In genomic region chr2:164425401-164425800, GRCm38 (mm10) we compare ENCODE assay signal across 27 mouse cellular contexts. TPM values are rescaled to one million over a fixed set of nuclear protein-coding genes. Genes with fewer than 3 reads are reported as not detected.
DNase-seq lines count a peak whose midpoint lies in the region; ATAC-seq and TF ChIP-seq lines count a peak whose summit lies in the region.
"Had no signal": no experiment of that assay in that cellular context is flagged by ENCODE, and none has a peak within 500 bp of the region (broad histone marks: within the 10 kb centered on the region; RNA-seq: fewer than 3 reads in every experiment).

No protein-coding gene starts in this region.

- no peaks in the 10 kb centered on the region for H3K79me2 ChIP-seq in liver, adult 2 months (ENCODE audit: control insufficient read depth, insufficient read depth, low read length)

- DNase-seq in cerebellum, postnatal 14 days: peak; percentile 66 to 74
- no peak for DNase-seq in cerebellum, adult 2 months
- DNase-seq in hindbrain, postnatal 0 days (ENCODE audit: low spot score): peak; percentile 27
- DNase-seq in liver, adult 2 months (ENCODE audit: extremely low read depth, low read depth, low spot score): peak; percentile 62
- DNase-seq in liver (no peak), MN1 (ENCODE audit: low spot score) (no peak)
- DNase-seq: adrenal gland, postnatal 25 days; cerebellum, adult 11 months; embryo, embryonic 11 days; layer of hippocampus, postnatal 36 days; lung, embryonic 14.5 days; thymus, adult 18-20 months; thymus, postnatal 36 days had no signal

- no peak for TF ChIP-seq POLR2A in cerebellum, adult 2 months (IDR thresholded peaks at IDR 0.05; ENCODE audit: borderline replicate concordance, insufficient read depth, low read length)
- TF ChIP-seq POLR2A in liver, adult 2 months (IDR thresholded peaks at IDR 0.05; ENCODE audit: extremely low read depth, insufficient read depth, low read length): no peak

- no peaks in the 10 kb centered on the region for H3K27me3 ChIP-seq in cerebellum, adult 2 months (ENCODE audit: control insufficient read depth, insufficient read depth, low read length)
- H3K27me3 ChIP-seq in hindbrain, postnatal 0 days (ENCODE audit: insufficient read depth, low read length): no peaks in the 10 kb centered on the region
- H3K27me3 ChIP-seq in hindbrain, embryonic 13.5 days: peaks cover 6% of the 10 kb centered on the region; the same call in 1 of the 2 replicates
- no peaks in the 10 kb centered on the region for H3K27me3 ChIP-seq in liver, adult 2 months (ENCODE audit: control insufficient read depth, insufficient read depth, low read length)
- H3K27me3 ChIP-seq: embryonic facial prominence, embryonic 13.5 days; forebrain, embryonic 15.5 days; midbrain, embryonic 13.5 days had no signal

- H3K27ac ChIP-seq in cerebellum, adult 2 months (ENCODE audit: insufficient read depth, low read length): no peak overlapping the region
- H3K27ac ChIP-seq in hindbrain, postnatal 0 days: no peak overlapping the region
- no peak overlapping the region for H3K27ac ChIP-seq in hindbrain, embryonic 13.5 days
- no peak overlapping the region; the same call in 1 of the 2 replicates for H3K27ac ChIP-seq in liver, adult 2 months (replicated peaks; ENCODE audit: insufficient read depth, low read depth, low read length)
- H3K27ac ChIP-seq: embryonic facial prominence, embryonic 13.5 days; forebrain, embryonic 15.5 days; heart, embryonic 10.5 days; hindbrain, embryonic 10.5 days; limb, embryonic 13.5 days; liver, embryonic 14.5 days; midbrain, embryonic 13.5 days had no signal

- H3K4me2 ChIP-seq in hindbrain, postnatal 0 days (ENCODE audit: low read depth, low read length): no peak overlapping the region
- no peak overlapping the region for H3K4me2 ChIP-seq in hindbrain, embryonic 13.5 days
- H3K4me2 ChIP-seq: embryonic facial prominence, embryonic 13.5 days; forebrain, embryonic 15.5 days; limb, embryonic 13.5 days; lung, embryonic 14.5 days; midbrain, embryonic 13.5 days had no signal

- 24% methylated on average over 5 of the region's 5 CpGs for WGBS in cerebellum, adult 2 months
- WGBS in hindbrain, postnatal 0 days: 68% methylated on average over 5 of the region's 5 CpGs
- WGBS in hindbrain, embryonic 13.5 days: 89% methylated on average over 5 of the region's 5 CpGs
- WGBS in liver, adult 2 months: 56% methylated on average over 5 of the region's 5 CpGs

- TF ChIP-seq CTCF in cerebellum, adult 2 months (IDR thresholded peaks at IDR 0.05; ENCODE audit: borderline replicate concordance, insufficient read depth, low read depth, low read length): no peak
- TF ChIP-seq CTCF in hindbrain, postnatal 0 days (IDR thresholded peaks at IDR 0.05; ENCODE audit: low read depth): no peak
- no peak for TF ChIP-seq CTCF in liver, adult 2 months (IDR thresholded peaks at IDR 0.05; ENCODE audit: low read depth, low read length)

- H3K4me3 ChIP-seq in cerebellum, adult 2 months (replicated peaks; ENCODE audit: insufficient read depth, low read depth, low read length): no peak overlapping the region
- no peak overlapping the region for H3K4me3 ChIP-seq in hindbrain, postnatal 0 days (ENCODE audit: low read length)
- H3K4me3 ChIP-seq in hindbrain, embryonic 13.5 days: no peak overlapping the region
- H3K4me3 ChIP-seq in liver, adult 2 months (ENCODE audit: insufficient read depth, low read depth, low read length): no peak overlapping the region
- H3K4me3 ChIP-seq: embryonic facial prominence, embryonic 13.5 days; erythroblast, embryonic 14.5 days; forebrain, embryonic 15.5 days; hindbrain, embryonic 10.5 days; limb, embryonic 13.5 days; midbrain, embryonic 13.5 days had no signal

- no peak overlapping the region for H3K9ac ChIP-seq in hindbrain, postnatal 0 days (replicated peaks; ENCODE audit: low read length)
- no peak overlapping the region for H3K9ac ChIP-seq in hindbrain, embryonic 13.5 days
- H3K9ac ChIP-seq in liver, adult 2 months (ENCODE audit: low read depth, low read length): no peak overlapping the region
- H3K9ac ChIP-seq: embryonic facial prominence, embryonic 13.5 days; forebrain, embryonic 15.5 days; limb, embryonic 13.5 days; liver, embryonic 14.5 days; lung, embryonic 14.5 days; midbrain, embryonic 13.5 days had no signal

- H3K4me1 ChIP-seq in cerebellum, adult 2 months (ENCODE audit: control insufficient read depth, insufficient read depth, low read length): no peaks in the 10 kb centered on the region
- no peaks in the 10 kb centered on the region for H3K4me1 ChIP-seq in hindbrain, postnatal 0 days (ENCODE audit: insufficient read depth, low read length)
- H3K4me1 ChIP-seq in hindbrain, embryonic 13.5 days (replicated peaks): no peaks in the 10 kb centered on the region
- peaks cover 58% of the 10 kb centered on the region for H3K4me1 ChIP-seq in liver, adult 2 months (ENCODE audit: control insufficient read depth, insufficient read depth, low read length)
- H3K4me1 ChIP-seq: forebrain, embryonic 15.5 days; midbrain, embryonic 13.5 days had no signal

- no peaks in the 10 kb centered on the region for H3K36me3 ChIP-seq in hindbrain, postnatal 0 days (ENCODE audit: insufficient read depth, low read length)
- H3K36me3 ChIP-seq in hindbrain, embryonic 13.5 days: no peaks in the 10 kb centered on the region
- peaks cover 57% of the 10 kb centered on the region for H3K36me3 ChIP-seq in liver, adult 2 months (ENCODE audit: control insufficient read depth, insufficient read depth, low read length)
- H3K36me3 ChIP-seq: forebrain, embryonic 15.5 days; midbrain, embryonic 13.5 days had no signal

- no peaks in the 10 kb centered on the region for H3K9me3 ChIP-seq in hindbrain, postnatal 0 days (ENCODE audit: low read length)
- no peaks in the 10 kb centered on the region for H3K9me3 ChIP-seq in hindbrain, embryonic 13.5 days
- H3K9me3 ChIP-seq: embryonic facial prominence, embryonic 13.5 days; forebrain, embryonic 15.5 days; heart, embryonic 10.5 days; hindbrain, embryonic 10.5 days; limb, embryonic 13.5 days; midbrain, embryonic 13.5 days had no signal

- no peak for ATAC-seq in hindbrain, postnatal 0 days
- ATAC-seq in hindbrain, embryonic 13.5 days (ENCODE audit: low FRiP score): no peak
- ATAC-seq: forebrain, embryonic 15.5 days; intestine, postnatal 0 days; midbrain, embryonic 13.5 days had no signal

RNA-seq across cellular contexts. Expression of gene Sdc4, which starts 18.3 kb away (rescaled TPM):
- 65.7 and 69.5 TPM in 2 replicates for polyA plus RNA-seq in cerebellum, adult 2 months (2012; rRNA removed)
- total RNA-seq in hindbrain, postnatal 0 days (2014; rRNA removed): 31.1 and 34.1 TPM in 2 replicates
- polyA plus RNA-seq in hindbrain, postnatal 0 days (2015; fragmentation: Nextera tagmentation; extraction: Ambion mirVana): 36.7 and 39.5 TPM in 2 replicates
- polyA plus RNA-seq in hindbrain, embryonic 13.5 days (2015; fragmentation: Nextera tagmentation; extraction: Ambion mirVana): 9.0 and 9.7 TPM in 2 replicates
- total RNA-seq in liver, adult 2 months (2014; rRNA removed): 511 and 573 TPM in 2 replicates
- polyA plus RNA-seq in liver, adult 2 months (2012; rRNA removed): 178 and 182 TPM in 2 replicates
- total RNA-seq: granulocyte monocyte progenitor cell, adult 5-6 weeks had no signal

RNA-seq across cellular contexts. Expression of gene Matn4, which starts 20.4 kb away (rescaled TPM):
- polyA plus RNA-seq in cerebellum, adult 2 months (2012; rRNA removed): 5.5 and 5.9 TPM in 2 replicates
- total RNA-seq in hindbrain, postnatal 0 days (2014; rRNA removed): 4.9 and 8.2 TPM in 2 replicates
- 4.7 and 5.0 TPM in 2 replicates for polyA plus RNA-seq in hindbrain, postnatal 0 days (2015; fragmentation: Nextera tagmentation; extraction: Ambion mirVana)
- polyA plus RNA-seq in hindbrain, embryonic 13.5 days (2015; fragmentation: Nextera tagmentation; extraction: Ambion mirVana): 2.3 and 9.3 TPM in 2 replicates
- 0.07 and 0.09 TPM in 2 replicates for total RNA-seq in liver, adult 2 months (2014; rRNA removed)
- 0.04 and 0.05 TPM in 2 replicates for polyA plus RNA-seq in liver, adult 2 months (2012; rRNA removed)
- total RNA-seq: granulocyte monocyte progenitor cell, adult 5-6 weeks; megakaryocyte, adult 5-6 weeks; monocyte, adult 5-6 weeks; neutrophil, adult 5-6 weeks had no signal
- polyA plus RNA-seq: erythroblast, embryonic 14.5 days had no signal

RNA-seq across cellular contexts. Expression of gene Rbpjl, which starts 22.5 kb away (rescaled TPM):
- 0.34 and 0.36 TPM in 2 replicates for polyA plus RNA-seq in cerebellum, adult 2 months (2012; rRNA removed)
- total RNA-seq in hindbrain, postnatal 0 days (2014; rRNA removed): 0.22 TPM in 1 of 2 replicates, not detected in the other
- 0.14 and 0.21 TPM in 2 replicates for polyA plus RNA-seq in hindbrain, postnatal 0 days (2015; fragmentation: Nextera tagmentation; extraction: Ambion mirVana)
- polyA plus RNA-seq in hindbrain, embryonic 13.5 days (2015; fragmentation: Nextera tagmentation; extraction: Ambion mirVana): 0.05 and 0.09 TPM in 2 replicates
- 0.18 and 0.20 TPM in 2 replicates for total RNA-seq in liver, adult 2 months (2014; rRNA removed)
- not detected in 2 replicates for polyA plus RNA-seq in liver, adult 2 months (2012; rRNA removed)
- total RNA-seq: adrenal gland, postnatal 25 days; granulocyte monocyte progenitor cell, adult 5-6 weeks; megakaryocyte, adult 5-6 weeks; monocyte, adult 5-6 weeks had no signal
- polyA plus RNA-seq: erythroblast, embryonic 14.5 days; hindbrain, embryonic 10.5 days; midbrain, embryonic 13.5 days had no signal

RNA-seq across cellular contexts. Expression of gene Sys1, which starts 31.4 kb away (rescaled TPM):
- polyA plus RNA-seq in cerebellum, adult 2 months (2012; rRNA removed): 73.7 and 75.4 TPM in 2 replicates
- 165 and 315 TPM in 2 replicates for total RNA-seq in hindbrain, postnatal 0 days (2014; rRNA removed)
- 108 and 113 TPM in 2 replicates for polyA plus RNA-seq in hindbrain, postnatal 0 days (2015; fragmentation: Nextera tagmentation; extraction: Ambion mirVana)
- polyA plus RNA-seq in hindbrain, embryonic 13.5 days (2015; fragmentation: Nextera tagmentation; extraction: Ambion mirVana): 84.3 and 85.3 TPM in 2 replicates
- total RNA-seq in liver, adult 2 months (2014; rRNA removed): 33.7 and 40.9 TPM in 2 replicates
- polyA plus RNA-seq in liver, adult 2 months (2012; rRNA removed): 145 and 157 TPM in 2 replicates

RNA-seq across cellular contexts. Expression of gene Gm20458, which starts 35.4 kb away (rescaled TPM):
- polyA plus RNA-seq in cerebellum, adult 2 months (2012; rRNA removed): 16.7 and 21.0 TPM in 2 replicates
- total RNA-seq in hindbrain, postnatal 0 days (2014; rRNA removed): 34.4 and 36.9 TPM in 2 replicates
- polyA plus RNA-seq in hindbrain, postnatal 0 days (2015; fragmentation: Nextera tagmentation; extraction: Ambion mirVana): 9.6 and 10.8 TPM in 2 replicates
- polyA plus RNA-seq in hindbrain, embryonic 13.5 days (2015; fragmentation: Nextera tagmentation; extraction: Ambion mirVana): 5.0 and 5.9 TPM in 2 replicates
- 0.46 TPM in 1 of 2 replicates, not detected in the other for total RNA-seq in liver, adult 2 months (2014; rRNA removed)
- polyA plus RNA-seq in liver, adult 2 months (2012; rRNA removed): 11.7 and 14.2 TPM in 2 replicates
- total RNA-seq: granulocyte monocyte progenitor cell, adult 5-6 weeks; megakaryocyte, adult 5-6 weeks; monocyte, adult 5-6 weeks; neutrophil, adult 5-6 weeks had no signal
- polyA plus RNA-seq: erythroblast, embryonic 14.5 days had no signal

Comparison
In these comparisons a context has a peak if more than half of its experiments do, and no peak if none do; other contexts are left out.
1. DNase-seq: peak in cerebellum, postnatal 14 days (2 of 2), hindbrain, postnatal 0 days (single experiment) and liver, adult 2 months (single experiment); none in cerebellum, adult 2 months (0 of 2), liver (single experiment) and MN1 (single experiment).